ENCODE assay signal across 16 mouse cellular contexts in genomic region chr6:145544838-145545237, GRCm38 (mm10).
DNase-seq lines count a peak whose midpoint lies in the region; ATAC-seq and TF ChIP-seq lines count a peak whose summit lies in the region.
"Had no signal": no experiment of that assay in that cellular context is flagged by ENCODE, and none has a peak within 500 bp of the region (broad histone marks: within the 10 kb centered on the region; RNA-seq: fewer than 3 reads in every experiment).

No protein-coding gene starts in this region.

- H3K4me3 ChIP-seq in forebrain, embryonic 10.5 days, result no peak overlapping the region
- no peak overlapping the region for H3K4me3 ChIP-seq in forebrain, postnatal 0 days (ENCODE audit: low read depth, low read length)
- no peak overlapping the region for H3K4me3 ChIP-seq in liver, embryonic 13.5 days (replicated peaks)
- H3K4me3 ChIP-seq in midbrain, embryonic 16.5 days (ENCODE audit: low read depth, low read length), result no peak overlapping the region
- no peak overlapping the region for H3K4me3 ChIP-seq in left cerebral cortex, adult 2 months
- H3K4me3 ChIP-seq: embryonic facial prominence, embryonic 13.5 days; forebrain, embryonic 12.5 days; neural tube, embryonic 15.5 days had no signal

- H3K9ac ChIP-seq in forebrain, postnatal 0 days, result no peak overlapping the region
- H3K9ac ChIP-seq in liver, embryonic 13.5 days, result no peak overlapping the region
- no peak overlapping the region for H3K9ac ChIP-seq in midbrain, embryonic 16.5 days (ENCODE audit: low read depth, low read length)
- H3K9ac ChIP-seq: embryonic facial prominence, embryonic 13.5 days; forebrain, embryonic 12.5 days; liver, embryonic 14.5 days; neural tube, embryonic 15.5 days had no signal

- no peak for DNase-seq in forebrain, embryonic 10.5 days (ENCODE audit: extremely low spot score, low spot score)
- no peak for DNase-seq in forebrain, postnatal 0 days
- no peak for DNase-seq in liver, embryonic 13.5 days
- DNase-seq in liver, result no peak
- no peak for DNase-seq in frontal cortex, postnatal 10 days (ENCODE audit: low spot score in 2 of 2)
- DNase-seq in left cerebral cortex, adult 2 months (ENCODE audit: extremely low spot score in 1 of 2, low spot score in 2 of 2), result no peak
- DNase-seq: cerebellum, adult 11 months; heart, postnatal 36 days; kidney, postnatal 25 days; layer of hippocampus, adult 9-11 months had no signal

- peaks cover 10% of the 10 kb centered on the region for H3K9me3 ChIP-seq in forebrain, embryonic 10.5 days
- no peaks in the 10 kb centered on the region for H3K9me3 ChIP-seq in forebrain, postnatal 0 days (ENCODE audit: low read length)
- H3K9me3 ChIP-seq in liver, embryonic 13.5 days (replicated peaks), result peaks cover 8% of the 10 kb centered on the region
- H3K9me3 ChIP-seq in midbrain, embryonic 16.5 days (replicated peaks; ENCODE audit: control insufficient read depth, low read length, poor library complexity, severe bottlenecking), result no peaks in the 10 kb centered on the region

- H3K4me2 ChIP-seq in forebrain, postnatal 0 days (ENCODE audit: low read depth), result no peak overlapping the region
- H3K4me2 ChIP-seq in liver, embryonic 13.5 days, result no peak overlapping the region
- no peak overlapping the region for H3K4me2 ChIP-seq in midbrain, embryonic 16.5 days (ENCODE audit: low read length)
- H3K4me2 ChIP-seq: embryonic facial prominence, embryonic 13.5 days; forebrain, embryonic 12.5 days; neural tube, embryonic 15.5 days had no signal

- H3K27ac ChIP-seq in forebrain, embryonic 10.5 days, result 0 out of 2 replicates have a peak overlapping the region, but pooled peaks have one; percentile 8
- no peak overlapping the region for H3K27ac ChIP-seq in forebrain, postnatal 0 days (ENCODE audit: low read depth, low read length)
- no peak overlapping the region for H3K27ac ChIP-seq in liver, embryonic 13.5 days
- H3K27ac ChIP-seq in midbrain, embryonic 16.5 days (ENCODE audit: low read length), result no peak overlapping the region
- no peak overlapping the region for H3K27ac ChIP-seq in left cerebral cortex, adult 2 months
- H3K27ac ChIP-seq: embryonic facial prominence, embryonic 13.5 days; forebrain, embryonic 12.5 days; liver, embryonic 14.5 days; neural tube, embryonic 15.5 days had no signal

- no peaks in the 10 kb centered on the region for H3K36me3 ChIP-seq in forebrain, embryonic 10.5 days (replicated peaks)
- H3K36me3 ChIP-seq in forebrain, postnatal 0 days (ENCODE audit: insufficient read depth), result no peaks in the 10 kb centered on the region
- H3K36me3 ChIP-seq in liver, embryonic 13.5 days, result no peaks in the 10 kb centered on the region
- no peaks in the 10 kb centered on the region for H3K36me3 ChIP-seq in midbrain, embryonic 16.5 days (ENCODE audit: control insufficient read depth, insufficient read depth, low read length)
- H3K36me3 ChIP-seq: embryonic facial prominence, embryonic 13.5 days; forebrain, embryonic 12.5 days; neural tube, embryonic 15.5 days had no signal

- TF ChIP-seq CTCF in forebrain, postnatal 0 days (IDR thresholded peaks at IDR 0.05; ENCODE audit: low read depth), result no peak
- no peak for TF ChIP-seq CTCF in left cerebral cortex, adult 2 months (IDR thresholded peaks at IDR 0.05)

- H3K4me1 ChIP-seq in forebrain, embryonic 10.5 days, result peaks cover 16% of the 10 kb centered on the region
- no peaks in the 10 kb centered on the region for H3K4me1 ChIP-seq in forebrain, postnatal 0 days (ENCODE audit: insufficient read depth)
- 0 out of 2 replicates have a peak, but pooled peaks cover 3% of the 10 kb centered on the region for H3K4me1 ChIP-seq in liver, embryonic 13.5 days (replicated peaks)
- H3K4me1 ChIP-seq in midbrain, embryonic 16.5 days (ENCODE audit: control insufficient read depth, insufficient read depth, low read length), result peaks cover 3% of the 10 kb centered on the region; the same call in 1 of the 2 replicates
- H3K4me1 ChIP-seq: forebrain, embryonic 12.5 days had no signal

- H3K27me3 ChIP-seq in forebrain, embryonic 10.5 days (ENCODE audit: poor library complexity, severe bottlenecking), result no peaks in the 10 kb centered on the region
- H3K27me3 ChIP-seq in forebrain, postnatal 0 days (ENCODE audit: insufficient read depth, low read length), result no peaks in the 10 kb centered on the region
- no peaks in the 10 kb centered on the region for H3K27me3 ChIP-seq in liver, embryonic 13.5 days
- no peaks in the 10 kb centered on the region for H3K27me3 ChIP-seq in midbrain, embryonic 16.5 days (ENCODE audit: control insufficient read depth, insufficient read depth, low read depth, low read length)
- H3K27me3 ChIP-seq: embryonic facial prominence, embryonic 13.5 days; forebrain, embryonic 12.5 days; neural tube, embryonic 15.5 days had no signal

- WGBS in forebrain, embryonic 10.5 days, result 86% methylated on average over 2 of the region's 2 CpGs
- whole genome bisulfite sequencing in forebrain, postnatal 0 days, result 93% methylated on average over 2 of the region's 2 CpGs
- 78% methylated on average over 2 of the region's 2 CpGs for WGBS in liver, embryonic 13.5 days (ENCODE audit: insufficient replicate concordance)
- 89% methylated on average over 2 of the region's 2 CpGs for WGBS in midbrain, embryonic 16.5 days

- intact Hi-C loops in left cerebral cortex, adult 2 months (cut with DNase I), result no loop called here

- ATAC-seq in forebrain, postnatal 0 days, result no peak
- ATAC-seq in liver, embryonic 13.5 days (ENCODE audit: low read depth), result peak; percentile 41; the same call in 1 of the 2 replicates
- ATAC-seq in hematopoietic stem cell, adult 5-6 weeks (replicated peaks in 1 of 2; ENCODE audit: insufficient read depth in 1 of 2, low FRiP score in 2 of 2, low TSS enrichment in 1 of 2, low read depth in 1 of 2, poor library complexity in 2 of 2, severe bottlenecking in 2 of 2), result peak; percentile 12 to 62
- ATAC-seq in midbrain, embryonic 16.5 days, result peak; percentile 30; the same call in 1 of the 2 replicates
